Mouse (Mus musculus): ENCODE measurements around the gene Dennd4b. TPM values are rescaled to one million over a fixed set of nuclear protein-coding genes. Genes with fewer than 3 reads are reported as not detected.
"Not testable (repeated sequence)": the region's sequence is repeated elsewhere in the genome, so short reads cannot be mapped to it uniquely, and the experiment has no call there.

The Dennd4b gene
- polyA plus RNA-seq, 1 experiment from 2014 or later: 9.4 TPM

DNA sequence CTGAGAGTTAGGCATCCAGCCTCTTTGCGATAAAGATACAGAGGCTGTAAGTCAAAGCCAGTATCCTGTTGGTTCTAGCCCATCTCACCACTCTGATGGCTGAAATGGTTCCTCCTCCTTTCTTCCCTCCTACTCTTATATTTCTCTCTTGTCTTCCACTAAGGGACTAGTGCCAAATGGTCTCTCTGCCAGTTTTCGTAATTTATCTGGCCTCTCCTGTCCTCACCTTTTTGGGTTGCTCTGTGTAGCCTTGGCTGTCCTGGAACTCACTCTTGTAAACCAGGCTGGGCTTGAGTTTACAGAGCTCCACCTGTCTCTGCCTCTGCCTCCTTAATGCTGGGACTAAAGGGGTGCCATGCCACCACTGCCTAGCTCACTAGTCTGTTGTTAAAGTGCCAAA, 12.3 kb upstream of the Dennd4b start:
- not testable (repeated sequence) for DNase-seq (ENCODE audit: low spot score)

DNA sequence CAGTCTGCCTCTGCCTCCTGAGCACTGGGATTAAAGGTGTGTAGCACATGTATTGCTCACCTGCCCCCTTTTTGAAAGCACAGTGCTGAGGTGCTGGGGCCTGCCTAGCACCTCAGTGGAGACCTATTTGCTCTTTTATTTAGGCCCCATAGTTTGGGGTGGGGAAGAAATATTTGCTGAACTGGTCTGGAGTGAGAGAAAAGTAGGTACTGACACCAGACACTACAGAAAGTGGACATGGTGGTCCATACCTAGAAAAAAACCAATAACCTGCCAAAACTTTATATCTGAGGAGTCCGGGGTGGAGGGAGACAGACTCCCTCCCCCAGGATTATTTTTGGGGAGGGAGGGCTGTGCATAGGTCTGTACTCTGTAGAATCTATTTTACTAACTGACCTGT, 11.8 kb upstream of the Dennd4b start:
- not testable (repeated sequence) for DNase-seq (ENCODE audit: low spot score)

DNA sequence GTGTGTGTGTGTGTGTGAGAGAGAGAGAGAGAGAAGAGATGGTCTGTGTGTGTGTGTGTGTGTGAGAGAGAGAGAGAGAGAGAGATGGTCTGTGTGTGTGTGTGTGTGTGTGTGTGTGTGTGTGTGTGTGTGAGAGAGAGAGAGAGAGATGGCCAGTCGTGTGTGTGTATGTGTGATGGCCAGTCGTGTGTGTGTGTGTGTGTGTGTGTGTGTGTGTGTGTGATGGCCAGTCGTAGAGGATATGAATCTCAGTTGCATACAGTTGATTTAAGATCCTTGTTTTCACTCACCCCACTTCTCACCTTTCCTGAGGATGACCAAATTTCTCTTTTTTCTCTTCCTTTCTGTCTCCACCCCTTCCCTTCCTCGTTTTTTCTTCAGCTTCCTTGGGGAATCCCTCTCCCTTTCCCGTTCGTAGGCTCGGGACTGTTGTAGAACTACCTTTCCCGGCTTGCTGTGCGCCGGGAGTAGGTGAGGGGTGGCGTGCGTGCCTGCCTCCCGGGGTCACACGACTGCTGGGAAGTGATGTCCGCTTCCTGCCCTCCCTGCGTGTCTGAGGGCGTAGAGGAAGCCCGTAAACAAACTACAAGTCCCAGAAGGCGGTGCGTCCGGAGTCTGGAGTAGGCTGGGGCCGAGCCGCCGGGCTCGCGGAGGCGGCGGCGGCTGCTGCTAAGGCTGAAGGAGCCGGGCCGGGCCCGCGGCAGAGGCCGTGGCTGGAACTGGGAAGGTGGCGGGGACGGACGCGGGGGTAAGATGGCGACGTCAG, 11.1 kb upstream of the Dennd4b start, which contains the start of gene Crtc2:
Gene Crtc2, plus strand, starts transcription at position 511 of the 766 bp plus-strand sequence.
- DNase-seq (ENCODE audit: low spot score): peak; percentile 92

DNA sequence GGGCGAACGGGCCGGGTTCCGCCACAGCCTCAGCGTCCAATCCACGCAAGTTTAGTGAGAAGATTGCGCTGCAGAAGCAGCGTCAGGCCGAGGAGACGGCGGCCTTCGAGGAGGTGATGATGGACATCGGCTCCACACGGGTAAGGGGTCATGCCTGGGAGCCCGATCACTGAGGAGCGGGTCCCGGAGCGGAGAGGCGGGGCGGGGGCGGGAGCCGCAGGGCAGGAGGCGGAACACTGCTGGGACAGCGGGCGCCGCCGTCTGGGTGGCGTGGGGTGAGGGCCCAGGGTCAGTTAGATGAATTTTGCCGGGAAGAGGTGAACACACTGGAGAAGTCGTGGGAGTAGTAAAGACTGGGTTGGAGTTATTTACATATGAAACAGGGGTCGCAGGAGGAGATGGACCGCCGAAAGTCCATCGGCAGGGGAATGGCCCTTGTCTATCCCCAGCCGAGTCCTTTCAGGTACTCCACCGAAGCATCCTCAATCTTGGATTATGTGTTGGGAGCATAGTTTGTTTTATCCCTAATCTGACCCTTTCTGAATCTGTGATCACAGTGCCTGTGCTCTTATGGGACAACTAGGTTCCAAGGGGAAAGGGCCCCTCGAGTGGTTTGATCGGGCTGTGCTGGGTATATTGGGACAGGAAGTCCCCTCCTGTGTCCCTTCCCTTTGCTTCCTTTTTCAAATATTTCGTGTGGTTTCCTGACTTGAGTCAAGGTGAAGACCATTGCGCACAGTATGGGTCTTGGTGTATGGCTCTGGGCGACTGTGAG, 10.4 kb upstream of the Dennd4b start:
- DNase-seq (ENCODE audit: low spot score): peak; percentile 40

DNA sequence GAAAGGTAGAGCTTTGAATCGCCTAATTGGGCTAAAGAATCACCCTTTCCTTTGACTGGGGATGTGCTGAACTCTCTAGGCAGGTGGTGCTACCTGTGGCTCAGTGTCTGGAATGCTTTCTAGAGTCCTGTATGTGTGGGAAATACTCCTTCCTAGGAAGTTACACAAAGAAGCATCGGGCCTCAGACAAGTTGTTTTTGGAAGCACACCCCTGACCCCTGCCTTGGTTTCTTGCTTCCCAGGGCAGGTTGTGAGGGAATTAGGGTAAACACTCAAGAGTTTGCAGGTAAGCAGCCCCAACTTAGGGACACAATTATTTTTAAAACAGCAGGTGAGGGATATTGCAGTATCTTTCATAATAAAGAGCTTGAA, 9.8 kb upstream of the Dennd4b start:
- DNase-seq (ENCODE audit: low spot score): no peak

DNA sequence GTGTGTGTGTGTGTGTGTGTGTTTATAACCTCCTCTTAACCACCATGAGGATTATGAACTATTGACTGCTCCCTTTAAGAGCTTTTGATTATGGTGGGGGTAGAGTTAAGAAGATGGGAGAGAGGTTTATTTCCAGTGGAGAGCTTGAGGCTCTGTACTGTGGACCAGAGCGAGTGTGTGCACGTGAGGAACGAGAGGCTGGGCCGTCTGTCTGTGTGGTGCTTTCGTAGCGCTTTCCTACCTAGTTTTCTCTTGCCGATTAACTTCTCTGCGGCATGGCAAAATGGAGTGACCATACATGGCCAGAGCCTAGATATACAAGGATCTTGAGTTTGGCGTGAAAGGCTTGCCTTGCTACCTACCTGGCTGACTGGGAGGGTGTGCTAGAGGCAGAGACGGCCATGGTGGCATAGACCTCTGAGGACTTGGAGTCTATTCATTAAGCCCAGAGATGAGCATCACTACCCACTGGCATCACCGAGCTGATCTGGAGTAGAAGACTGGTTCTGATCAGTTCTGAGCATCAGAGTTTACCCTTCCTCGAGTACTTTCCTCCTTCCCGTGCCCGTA, 9.1 kb upstream of the Dennd4b start:
- DNase-seq (ENCODE audit: low spot score): no peak

DNA sequence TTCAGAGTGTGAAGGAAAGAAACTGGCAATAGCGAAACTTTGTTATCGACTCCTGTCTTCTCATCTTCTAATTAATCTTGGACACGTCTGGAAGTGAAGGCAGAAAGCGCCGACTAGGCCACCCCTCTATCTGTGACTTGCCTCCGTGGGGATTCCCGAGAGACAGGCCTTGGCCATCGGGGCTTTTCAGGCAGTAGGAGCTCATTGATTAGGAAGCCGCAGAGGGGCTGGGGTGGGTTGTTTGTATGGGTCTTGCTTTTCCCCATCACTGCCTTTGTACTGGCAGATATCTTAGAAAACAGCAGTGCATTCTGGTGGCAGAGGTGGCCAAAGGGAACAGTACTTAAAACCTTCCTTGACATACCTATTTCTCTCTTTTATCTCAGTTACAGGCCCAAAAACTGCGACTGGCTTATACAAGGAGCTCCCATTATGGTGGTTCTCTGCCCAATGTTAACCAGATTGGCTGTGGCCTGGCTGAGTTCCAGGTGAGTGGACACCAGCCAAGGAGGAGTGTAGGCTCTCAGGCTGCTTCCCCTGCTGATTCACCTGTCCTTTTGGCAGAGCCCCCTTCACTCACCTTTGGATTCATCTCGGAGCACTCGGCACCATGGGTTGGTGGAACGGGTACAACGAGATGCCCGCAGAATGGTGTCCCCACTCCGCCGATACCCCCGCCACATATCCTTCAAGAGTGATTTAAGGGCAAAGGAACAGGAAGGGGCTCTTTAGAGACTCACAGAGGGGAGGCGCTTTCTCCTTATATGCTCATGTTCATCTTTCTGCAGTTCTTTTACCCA, 8.1 kb upstream of the Dennd4b start:
- no peak for DNase-seq (ENCODE audit: low spot score)

DNA sequence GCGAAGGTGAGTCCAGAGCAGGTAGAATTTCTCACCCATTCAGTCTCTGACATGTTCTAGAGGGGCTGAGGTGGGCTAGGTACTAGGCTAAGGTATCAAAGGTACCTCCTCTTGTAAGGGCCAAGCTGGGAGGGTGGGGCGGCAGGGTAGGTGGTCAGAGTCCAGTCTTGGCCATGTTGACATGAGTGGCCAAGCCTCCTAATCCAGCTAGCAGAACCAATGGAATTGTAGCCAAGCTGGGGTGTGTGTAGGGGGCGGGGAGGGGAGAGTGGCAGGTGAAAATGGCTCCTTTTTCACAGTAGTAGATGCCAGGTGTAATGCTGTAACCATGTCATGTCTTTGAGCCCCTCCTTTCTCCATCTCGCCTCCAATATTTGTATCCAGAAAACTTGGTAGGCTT, 6.5 kb upstream of the Dennd4b start:
- no peak for DNase-seq (ENCODE audit: low spot score)

DNA sequence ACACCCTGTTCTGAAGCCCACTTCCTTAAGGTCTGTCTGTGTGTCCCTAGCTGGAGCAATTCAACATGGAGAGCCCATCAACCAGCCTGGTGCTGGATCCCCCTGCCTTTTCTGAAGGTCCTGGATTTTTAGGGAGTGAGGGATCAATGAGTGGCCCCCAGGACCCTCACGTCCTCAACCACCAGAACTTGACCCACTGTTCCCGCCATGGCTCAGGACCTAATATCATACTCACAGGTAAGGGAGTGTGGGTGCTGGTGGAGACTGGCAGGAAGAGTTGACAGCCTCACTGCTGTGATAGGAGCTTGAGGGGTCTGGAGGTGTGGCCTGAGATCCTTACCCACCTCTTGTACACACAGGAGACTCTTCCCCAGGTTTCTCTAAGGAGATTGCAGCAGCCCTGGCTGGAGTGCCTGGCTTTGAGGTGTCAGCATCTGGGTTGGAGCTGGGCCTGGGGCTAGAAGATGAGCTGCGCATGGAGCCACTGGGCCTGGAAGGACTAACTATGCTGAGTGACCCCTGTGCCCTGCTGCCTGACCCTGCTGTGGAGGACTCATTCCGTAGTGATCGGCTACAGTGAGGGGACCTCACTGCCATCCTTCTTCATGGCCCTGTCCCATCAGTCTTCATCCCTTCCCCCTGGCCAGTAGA, 1.7 kb upstream of the Dennd4b start:
- no peak for DNase-seq (ENCODE audit: low spot score)

DNA sequence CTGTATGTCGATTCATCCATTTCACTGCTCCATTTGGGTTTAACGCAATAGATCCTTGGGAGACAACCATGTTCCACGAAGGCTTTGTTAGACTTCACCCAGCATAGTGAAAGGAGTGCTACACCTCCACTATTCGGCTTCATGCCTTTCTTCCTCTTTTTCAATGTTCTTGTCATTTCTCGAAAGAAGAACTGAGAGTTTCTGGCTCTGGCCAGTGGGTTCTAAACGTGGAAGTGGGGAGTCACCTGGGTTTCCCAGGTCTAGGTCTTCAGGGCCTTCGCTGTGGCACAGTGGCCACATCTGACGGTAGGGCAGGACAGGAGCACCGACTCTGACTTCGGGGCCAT, 325 bp upstream of the Dennd4b start:
- DNase-seq (ENCODE audit: low spot score): no peak

DNA sequence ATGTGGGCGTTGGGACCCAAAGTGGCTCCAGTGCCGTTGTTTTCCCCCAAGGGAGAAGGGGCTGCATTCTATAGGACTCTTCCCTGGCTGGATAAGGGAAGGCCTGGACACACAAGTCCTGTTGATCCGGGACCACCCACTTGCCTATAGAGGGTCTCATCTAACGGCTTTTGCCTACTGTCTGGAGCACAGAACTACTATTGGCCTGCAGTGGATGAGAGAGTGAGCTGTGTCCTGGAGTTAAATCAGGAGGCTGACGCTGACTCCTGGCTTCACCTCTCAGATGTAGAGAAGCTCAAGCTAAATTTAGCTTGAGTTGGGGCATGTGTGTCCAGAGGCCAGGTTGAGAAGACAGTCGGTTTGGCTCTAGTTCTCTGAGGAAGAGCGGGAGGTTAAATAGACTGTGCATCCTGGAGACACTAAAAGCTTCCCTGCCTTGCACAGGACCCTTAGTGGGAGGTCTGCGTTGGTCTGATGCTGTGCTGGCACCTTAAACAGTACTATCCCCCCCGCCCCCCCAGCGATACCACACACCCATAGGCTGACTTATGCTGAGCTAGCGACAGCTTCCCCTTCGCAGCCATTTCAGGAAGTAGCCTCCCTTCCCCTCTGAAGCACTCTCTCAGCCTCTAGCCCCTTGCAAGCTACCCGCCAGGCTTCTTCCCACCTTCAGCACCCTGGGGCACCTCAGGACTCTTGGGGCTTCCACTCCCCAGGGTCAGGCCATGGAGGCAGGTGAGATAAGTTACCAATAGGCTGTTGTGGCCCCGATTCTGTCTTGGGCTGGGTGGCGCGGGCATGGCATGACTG, 1.2 kb downstream of the Dennd4b start:
- DNase-seq (ENCODE audit: low spot score): peak; percentile 73

DNA sequence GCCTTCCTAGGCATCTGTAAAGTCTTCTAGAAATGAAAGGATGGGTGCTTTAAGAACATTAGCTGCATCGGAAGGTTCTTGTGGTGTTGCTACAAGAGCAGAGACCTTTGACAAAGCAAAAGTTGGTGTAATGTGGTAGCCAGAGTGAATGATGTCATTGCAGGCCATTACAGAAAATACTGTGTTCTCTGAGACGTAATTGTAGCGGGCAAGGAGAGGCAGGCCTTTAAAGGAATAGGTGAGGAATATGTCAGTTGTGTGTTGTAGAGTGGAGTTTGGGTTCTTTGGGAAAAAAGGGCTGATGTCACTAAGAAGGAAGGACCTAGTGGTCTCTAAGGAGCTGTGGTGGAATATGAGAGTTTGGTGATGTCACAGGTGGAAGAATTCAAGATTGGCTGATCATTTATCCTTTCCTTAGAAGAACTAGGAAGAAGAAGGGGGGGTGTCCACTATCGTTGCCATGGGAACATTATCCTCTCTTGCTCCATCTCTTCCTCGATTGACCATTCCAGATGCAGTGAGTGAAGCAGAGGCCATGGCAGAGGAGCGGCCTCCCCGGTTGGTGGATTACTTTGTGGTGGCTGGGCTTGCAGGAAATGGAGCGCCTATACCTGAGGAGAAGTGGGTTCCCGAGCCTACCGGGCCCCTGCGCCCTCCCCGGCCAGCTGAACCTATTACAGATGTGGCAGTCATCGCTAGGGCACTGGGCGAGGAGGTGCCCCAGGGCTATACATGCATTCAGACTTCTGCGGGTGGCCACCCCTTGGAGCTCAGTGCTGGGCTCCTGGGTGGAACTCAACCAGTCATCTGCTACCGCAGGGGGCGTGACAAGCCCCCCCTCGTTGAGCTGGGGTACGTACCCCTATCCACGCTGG, 2.2 kb downstream of the Dennd4b start:
- peak; percentile 30 for DNase-seq (ENCODE audit: low spot score)

DNA sequence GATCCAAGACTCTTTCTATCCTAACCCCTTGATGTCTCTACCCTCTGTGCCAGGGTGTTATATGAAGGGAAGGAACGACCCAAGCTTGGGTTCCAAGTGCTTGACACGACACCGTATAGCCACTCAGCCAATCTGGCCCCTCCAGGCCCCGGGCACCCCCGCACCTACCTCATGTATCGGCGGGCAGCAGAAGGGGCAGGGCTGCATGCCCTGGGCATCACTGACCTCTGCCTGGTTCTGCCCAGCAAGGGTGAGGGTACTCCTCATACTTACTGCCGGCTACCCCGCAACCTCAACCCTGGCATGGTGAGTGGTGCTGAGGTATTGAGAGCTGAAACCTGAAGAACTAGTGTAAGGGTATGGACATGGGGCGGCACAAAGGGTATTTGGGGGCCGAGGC, 3.2 kb downstream of the Dennd4b start:
- DNase-seq (ENCODE audit: low spot score): no peak

DNA sequence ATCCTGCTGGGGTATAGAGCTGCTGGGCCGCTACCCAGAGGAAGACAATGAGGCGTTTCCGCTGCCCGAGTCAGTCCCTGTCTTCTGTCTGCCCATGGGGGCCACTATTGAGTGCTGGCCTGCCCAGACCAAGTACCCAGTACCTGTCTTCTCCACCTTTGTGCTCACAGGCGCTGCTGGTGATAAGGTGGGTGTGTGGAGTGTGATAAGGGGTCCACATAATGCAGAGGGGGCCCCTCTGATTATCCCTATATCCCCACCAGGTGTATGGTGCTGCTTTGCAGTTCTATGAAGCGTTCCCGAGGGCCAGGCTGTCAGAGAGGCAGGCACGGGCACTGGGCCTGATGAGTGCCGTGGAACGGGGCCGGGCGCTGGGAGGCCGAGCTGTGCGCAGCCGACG, 4.0 kb downstream of the Dennd4b start:
- no peak for DNase-seq (ENCODE audit: low spot score)

DNA sequence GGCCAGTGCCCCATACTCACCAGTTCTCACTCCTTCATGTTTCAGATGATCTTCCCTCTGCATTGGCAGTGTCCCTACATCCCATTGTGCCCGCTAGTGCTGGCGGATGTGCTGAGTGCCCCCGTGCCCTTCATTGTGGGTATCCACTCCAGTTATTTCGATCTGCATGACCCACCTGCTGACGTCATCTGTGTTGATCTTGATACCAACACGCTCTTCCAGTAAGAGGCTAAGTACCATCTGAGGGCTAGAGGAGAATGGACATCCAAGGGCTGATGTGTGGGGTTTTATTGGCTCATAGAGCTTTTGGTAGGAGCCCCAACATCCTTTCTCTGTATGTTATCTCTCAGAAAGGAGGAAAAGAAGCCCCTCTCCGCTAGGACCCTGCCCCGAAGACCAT, 5.8 kb downstream of the Dennd4b start:
- no peak for DNase-seq (ENCODE audit: low spot score)

DNA sequence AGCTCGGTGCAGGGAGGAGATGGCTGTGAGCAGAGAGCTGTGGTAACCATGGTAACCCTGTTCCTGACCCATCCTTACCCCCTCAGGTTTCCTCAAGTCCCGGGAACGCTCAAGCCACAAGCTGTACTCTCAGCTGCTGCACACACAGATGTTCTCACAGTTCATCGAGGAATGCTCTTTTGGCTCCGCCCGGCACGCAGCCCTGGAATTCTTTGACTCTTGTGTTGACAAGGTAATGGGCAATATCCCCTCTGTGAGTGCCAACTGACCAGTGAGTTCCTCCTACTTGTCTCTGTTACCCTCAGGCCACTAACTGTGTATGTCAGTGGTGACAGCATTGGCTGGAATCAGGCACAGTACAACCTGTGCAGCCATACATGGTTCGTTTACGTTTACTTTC, 7.2 kb downstream of the Dennd4b start:
- DNase-seq (ENCODE audit: low spot score): no peak

DNA sequence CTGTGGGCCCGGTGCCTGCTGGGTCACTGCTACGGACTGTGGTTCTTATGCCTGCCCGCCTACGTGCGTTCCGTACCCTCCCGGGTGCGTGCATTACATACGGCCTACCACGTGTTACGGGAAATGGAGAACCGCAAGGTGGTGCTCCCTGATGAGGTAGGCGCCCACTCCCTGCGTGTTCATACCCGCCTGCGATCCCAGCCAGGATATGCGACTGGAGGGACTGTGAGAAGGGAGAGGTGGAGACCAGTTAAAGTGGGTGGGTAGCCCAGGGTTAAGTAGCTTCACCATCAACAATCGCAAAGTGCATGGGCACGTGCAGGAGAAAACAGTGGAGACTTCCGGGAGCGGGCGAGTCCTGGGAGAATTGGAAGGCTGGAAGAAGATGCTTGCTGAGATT, 8.9 kb downstream of the Dennd4b start:
- DNase-seq (ENCODE audit: low spot score): no peak

DNA sequence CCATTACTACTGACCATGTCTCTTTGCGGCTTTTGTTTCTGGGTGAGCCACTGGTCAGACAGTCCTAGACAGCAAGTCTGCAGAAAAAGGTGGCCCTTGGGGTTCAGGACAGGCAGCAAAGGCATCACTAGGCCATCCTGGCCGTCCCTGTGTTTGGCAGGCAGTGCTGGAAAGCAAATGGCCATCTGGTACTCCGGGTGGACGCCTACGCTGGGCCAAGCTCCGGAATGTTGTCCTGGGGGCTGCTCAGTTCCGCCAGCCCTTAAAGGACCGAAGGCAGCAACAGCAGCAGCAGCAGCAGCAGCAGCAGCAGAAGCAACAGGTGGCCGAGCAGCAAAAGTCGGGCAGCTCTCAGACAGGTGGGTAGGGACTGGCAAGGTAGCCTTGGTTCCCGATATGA, 10.3 kb downstream of the Dennd4b start:
- no peak for DNase-seq (ENCODE audit: low spot score)

DNA sequence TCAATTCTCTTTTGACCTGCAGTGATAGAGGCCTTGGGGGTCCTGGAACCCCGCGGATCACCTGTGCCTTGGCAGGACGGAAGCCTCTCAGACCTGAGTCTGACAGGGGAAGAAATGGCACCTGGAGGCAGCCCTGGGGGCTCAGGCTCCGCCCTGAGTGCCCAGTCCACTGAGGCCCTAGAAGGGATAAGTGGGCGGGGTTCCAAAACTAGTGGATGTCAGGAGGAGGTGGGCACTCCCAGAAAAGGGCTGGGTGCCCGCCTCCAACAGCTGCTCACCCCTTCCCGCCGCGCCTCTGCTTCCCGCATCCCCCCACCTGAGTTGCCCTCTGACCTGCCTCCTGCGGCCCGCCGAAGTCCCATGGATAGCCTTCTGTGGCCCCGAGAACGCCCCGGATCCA, 11.9 kb downstream of the Dennd4b start:
- DNase-seq (ENCODE audit: low spot score): no peak
